Mouse (Mus musculus) lung, embryonic 14.5 days (tissue): ENCODE data around the gene Evi2b. TPM values are rescaled to one million over a fixed set of nuclear protein-coding genes. Genes with fewer than 3 reads are reported as not detected.

Source experiments
- ATAC-seq: fragments of 200-750 bp; cut with Nextera tagmentation; 2 replicates; pipeline ENCODE4 v1.8.0; 2017; ENCODE audit warnings: mild to moderate bottlenecking, moderate TSS enrichment, moderate library complexity; ENCODE audit not compliant: insufficient read depth
- DNase-seq: peaks from one replicate; pipeline ENCODE4 v3.0.0-alpha.2; 2015
- H3K27ac ChIP-seq: fragments of 300-500 bp; sonication (generic); 2 replicates; pipeline ENCODE4 v1.5.1; 2014; ENCODE audit warnings: low read depth, mild to moderate bottlenecking, moderate library complexity
- H3K27me3 ChIP-seq: fragments of 300-500 bp; sonication (generic); 2 replicates; pipeline ENCODE4 v1.6.1; 2014; ENCODE audit warnings: low read length, control low read depth; ENCODE audit not compliant: insufficient read depth
- H3K36me3 ChIP-seq: fragments of 300-500 bp; sonication (generic); 2 replicates; pipeline ENCODE4 v1.6.1; 2014; ENCODE audit warnings: control low read depth; ENCODE audit not compliant: insufficient read depth
- H3K4me1 ChIP-seq: fragments of 300-500 bp; sonication (generic); 2 replicates; pipeline ENCODE4 v1.6.1; 2014; ENCODE audit warnings: antibody characterized with exemption, control low read depth; ENCODE audit not compliant: insufficient read depth
- H3K4me2 ChIP-seq: fragments of 300-500 bp; sonication (generic); 2 replicates; pipeline ENCODE4 v1.6.1; 2014; ENCODE audit warnings: mild to moderate bottlenecking
- H3K4me3 ChIP-seq: fragments of 300-500 bp; sonication (generic); 2 replicates; pipeline ENCODE4 v1.5.1; 2014; ENCODE audit warnings: low read depth, low read length
- H3K9ac ChIP-seq: fragments of 300-500 bp; sonication (generic); 2 replicates; pipeline ENCODE4 v1.6.1; 2014
- H3K9me3 ChIP-seq: fragments of 300-500 bp; sonication (generic); 2 replicates; pipeline ENCODE4 v1.6.1; 2016; ENCODE audit warnings: low read depth, low read length, control low read depth
- CTCF ChIP-seq: IDR thresholded peaks from 2 replicates; pipeline ENCODE4 v1.5.1; 2016; ENCODE audit warnings: antibody characterized with exemption, low read depth
- WGBS: fragments of 180-500 bp; shearing (Covaris S2); extraction: QIAGEN DNeasy Blood & Tissue Kit; methylation state at CpG from one replicate; pipeline ENCODE4 v1.1.7; 2014; 5-methylcytosine and 5-hydroxymethylcytosine counted together
- polyA plus RNA-seq: library from polyadenylated mRNA; unstranded; fragments of >200 nt; fragmentation: Nextera tagmentation; extraction: Ambion mirVana; gene quantifications from 2 replicates; pipeline ENCODE4 v1.2.1, GENCODE M21; 2014

Evi2b gene
- polyA plus RNA-seq, 1 experiment from 2014 or later, result 0.53 TPM

DNA sequence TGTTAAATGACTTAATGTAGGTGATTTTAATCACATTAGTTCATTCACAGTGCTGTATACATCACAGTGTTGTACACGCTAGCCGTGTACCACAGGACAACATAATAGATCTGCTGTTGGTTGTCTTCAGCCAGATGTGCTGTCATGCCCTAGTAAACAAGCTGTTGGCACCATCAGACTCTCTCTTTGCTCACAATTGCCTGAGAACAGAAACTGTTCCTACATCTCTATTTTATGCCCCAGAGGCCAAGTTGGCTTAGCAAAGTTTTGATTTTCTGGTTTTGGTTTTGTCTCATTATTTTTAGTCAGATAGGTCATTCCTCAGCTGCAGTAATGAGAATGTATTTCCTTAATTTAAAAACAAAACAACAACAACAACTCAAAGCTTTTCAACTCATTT is 6.2 kb upstream of the Evi2b start:
- no peak for TF ChIP-seq CTCF
- Histone ChIP-seq H3K4me2 (no peak overlapping the region), H3K9me3 (no peaks in the 10 kb centered on the region), H3K4me1 (no peaks in the 10 kb centered on the region), H3K36me3 (peaks cover 18% of the 10 kb centered on the region; the same call in 1 of the 2 replicates), H3K27ac (no peak overlapping the region), H3K9ac (no peak overlapping the region), H3K27me3 (no peaks in the 10 kb centered on the region), H3K4me3 (no peak overlapping the region)
- DNase-seq, result no peak
- ATAC-seq, result no peak
- WGBS, result 70% methylated on average over 2 of the region's 2 CpGs

DNA sequence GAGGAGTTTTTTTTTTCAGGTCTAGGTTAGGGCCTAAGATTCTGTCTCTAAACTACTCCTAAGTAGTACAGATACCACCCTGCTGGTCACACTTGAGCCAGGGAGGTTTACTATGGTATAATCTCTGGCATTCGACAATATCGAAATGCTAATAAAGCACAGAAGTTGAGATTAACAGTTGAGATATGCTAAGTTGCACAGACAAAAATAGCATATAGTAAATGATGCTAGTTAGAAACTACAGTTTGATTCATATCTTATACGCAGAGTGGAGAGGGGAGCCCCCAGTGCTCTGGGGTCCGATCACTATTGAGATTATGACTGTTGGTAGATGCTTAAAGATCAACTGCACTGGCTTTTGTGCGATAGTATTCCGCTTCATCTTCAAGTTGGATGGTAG is 5.7 kb upstream of the Evi2b start:
- H3K4me3 ChIP-seq, result no peak overlapping the region
- ATAC-seq (no peak), DNase-seq (no peak)
- no peak overlapping the region for H3K27ac ChIP-seq
- H3K27me3 ChIP-seq, result no peaks in the 10 kb centered on the region
- no peaks in the 10 kb centered on the region for H3K9me3 ChIP-seq
- no peak overlapping the region for H3K4me2 ChIP-seq
- H3K36me3 ChIP-seq, result peaks cover 18% of the 10 kb centered on the region; the same call in 1 of the 2 replicates
- WGBS, result 96% methylated on average over 6 of the region's 6 CpGs
- no peaks in the 10 kb centered on the region for H3K4me1 ChIP-seq
- H3K9ac ChIP-seq, result no peak overlapping the region
- TF ChIP-seq CTCF, result no peak

DNA sequence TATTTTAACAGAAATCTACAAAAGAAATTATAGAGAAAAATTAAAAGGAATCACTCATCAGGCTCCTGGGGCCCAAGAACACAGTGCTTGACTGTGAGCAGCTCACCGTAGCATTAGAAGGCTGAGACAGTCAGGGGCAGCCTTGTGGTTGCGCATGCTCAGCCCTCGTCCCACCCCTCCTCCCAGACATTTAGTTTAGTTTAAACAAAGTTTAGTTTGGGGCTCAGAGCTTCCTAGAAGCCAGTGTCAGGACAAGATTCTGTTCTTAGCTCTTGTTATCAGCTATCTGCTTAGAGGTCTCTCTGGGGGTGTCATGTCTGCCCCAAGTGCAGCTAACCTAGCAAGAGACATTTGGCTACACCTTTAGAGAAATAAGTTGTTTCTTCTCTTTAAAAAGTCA is 5.0 kb upstream of the Evi2b start:
- ATAC-seq, result no peak
- no peaks in the 10 kb centered on the region for H3K4me1 ChIP-seq
- no peaks in the 10 kb centered on the region for H3K27me3 ChIP-seq
- TF ChIP-seq CTCF, result no peak
- DNase-seq, result no peak
- H3K9me3 ChIP-seq, result no peaks in the 10 kb centered on the region
- no peak overlapping the region for H3K9ac ChIP-seq
- peaks cover 21% of the 10 kb centered on the region; the same call in 1 of the 2 replicates for H3K36me3 ChIP-seq
- no peak overlapping the region for H3K4me3 ChIP-seq
- H3K27ac ChIP-seq, result no peak overlapping the region
- 79% methylated on average over 3 of the region's 3 CpGs for WGBS
- no peak overlapping the region for H3K4me2 ChIP-seq

DNA sequence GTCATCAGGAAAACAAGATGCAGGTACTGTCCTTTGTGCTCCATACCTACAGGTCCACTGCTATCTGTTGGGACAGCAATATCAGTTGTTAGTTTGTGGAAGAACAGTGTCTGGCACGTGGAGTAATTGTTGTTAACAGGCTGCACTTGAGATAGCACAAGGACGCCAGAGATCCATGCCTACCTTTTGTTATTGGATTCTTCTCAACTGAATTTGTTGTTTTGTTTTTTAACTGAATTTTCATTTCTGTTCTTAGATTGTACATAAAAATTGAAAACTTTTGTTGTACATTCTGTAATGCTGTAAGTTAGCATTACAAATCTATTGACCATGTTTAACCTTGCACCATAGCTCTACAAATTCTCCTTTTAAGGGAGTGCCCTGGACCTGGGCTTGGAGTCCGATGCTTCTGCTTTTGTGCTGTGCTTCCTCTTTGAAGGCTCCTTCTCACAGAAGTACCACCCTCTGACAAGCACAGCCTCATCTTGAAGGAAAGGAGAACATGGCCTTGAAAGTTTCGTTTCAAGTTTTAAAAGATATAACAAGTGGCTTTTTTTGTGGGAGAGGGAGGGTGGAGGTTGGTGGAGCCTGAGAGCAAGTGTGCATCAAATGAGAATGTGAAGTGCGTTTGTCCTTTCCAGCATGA is 4.3 kb upstream of the Evi2b start:
- 84% methylated on average over 5 of the region's 5 CpGs for WGBS
- Histone ChIP-seq H3K4me1 (no peaks in the 10 kb centered on the region), H3K27me3 (no peaks in the 10 kb centered on the region), H3K9ac (no peak overlapping the region), H3K9me3 (no peaks in the 10 kb centered on the region), H3K27ac (no peak overlapping the region), H3K4me3 (no peak overlapping the region), H3K4me2 (no peak overlapping the region), H3K36me3 (peaks cover 21% of the 10 kb centered on the region; the same call in 1 of the 2 replicates)
- no peak for ATAC-seq
- DNase-seq, result no peak
- TF ChIP-seq CTCF, result no peak

DNA sequence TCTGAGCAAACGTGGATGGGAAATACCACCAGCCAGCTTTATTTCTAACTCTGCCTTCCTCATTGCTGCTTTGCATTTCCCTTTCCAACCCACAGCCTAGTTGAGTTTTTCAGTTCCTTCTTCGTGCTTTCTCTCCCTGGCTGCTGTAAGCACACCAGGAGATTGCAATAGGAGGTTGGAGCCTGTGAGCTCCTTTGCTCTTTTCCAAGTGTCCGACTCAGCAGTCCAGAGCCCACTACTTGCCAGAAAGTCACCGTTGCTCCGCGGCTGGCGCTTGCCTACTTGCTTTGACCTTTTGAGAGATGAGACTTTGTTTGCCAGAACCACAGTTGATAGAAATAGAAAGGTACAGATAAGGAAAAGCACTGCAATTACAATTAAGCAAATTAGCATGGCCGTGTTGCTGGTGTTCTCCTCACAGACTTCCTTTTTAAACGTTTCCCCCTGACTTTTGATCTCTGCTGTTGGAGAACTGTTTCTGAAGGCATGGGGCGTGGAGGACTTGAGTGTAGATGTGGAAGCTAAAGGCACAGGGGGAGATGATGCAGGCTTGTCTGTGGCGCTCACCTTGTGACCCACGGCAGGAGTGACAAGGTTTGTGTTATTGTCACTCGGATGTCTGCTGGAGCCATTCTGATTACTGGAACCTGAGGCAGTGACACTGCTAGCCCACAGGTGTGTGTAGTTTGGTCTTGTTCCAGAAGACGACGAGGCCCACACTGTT is 3.6 kb upstream of the Evi2b start:
- Histone ChIP-seq H3K4me1 (no peaks in the 10 kb centered on the region), H3K27ac (no peak overlapping the region), H3K4me3 (no peak overlapping the region), H3K9me3 (no peaks in the 10 kb centered on the region), H3K4me2 (no peak overlapping the region), H3K27me3 (no peaks in the 10 kb centered on the region), H3K36me3 (peaks cover 21% of the 10 kb centered on the region; the same call in 1 of the 2 replicates), H3K9ac (no peak overlapping the region)
- ATAC-seq (no peak), DNase-seq (no peak)
- 64% methylated on average over 15 of the region's 15 CpGs for WGBS
- no peak for TF ChIP-seq CTCF

DNA sequence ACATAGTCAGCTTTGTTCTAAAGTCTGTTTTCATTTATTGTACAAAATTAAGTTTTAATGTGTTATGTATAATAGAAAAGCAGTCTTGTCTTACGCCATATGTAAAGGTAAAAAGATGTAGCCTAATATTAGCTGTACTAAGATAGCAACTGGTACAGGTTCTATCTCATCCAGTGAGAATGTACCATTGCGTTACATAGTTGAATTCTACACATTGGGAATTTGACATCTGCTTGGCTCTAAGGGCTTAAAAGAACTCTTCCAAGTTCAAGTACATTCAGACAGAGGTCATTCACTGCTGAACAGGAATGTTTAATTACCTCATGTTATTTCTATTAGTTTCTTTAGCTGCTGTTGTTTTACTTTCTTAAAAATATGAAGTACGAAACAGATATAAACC is 3.0 kb upstream of the Evi2b start:
- Histone ChIP-seq H3K4me2 (no peak overlapping the region), H3K36me3 (peaks cover 17% of the 10 kb centered on the region; the same call in 1 of the 2 replicates), H3K9ac (no peak overlapping the region), H3K27me3 (no peaks in the 10 kb centered on the region), H3K9me3 (no peaks in the 10 kb centered on the region), H3K4me1 (no peaks in the 10 kb centered on the region), H3K4me3 (no peak overlapping the region), H3K27ac (no peak overlapping the region)
- ATAC-seq (no peak), DNase-seq (no peak)
- whole genome bisulfite sequencing, result 85% methylated on average over 3 of the region's 3 CpGs
- no peak for TF ChIP-seq CTCF

DNA sequence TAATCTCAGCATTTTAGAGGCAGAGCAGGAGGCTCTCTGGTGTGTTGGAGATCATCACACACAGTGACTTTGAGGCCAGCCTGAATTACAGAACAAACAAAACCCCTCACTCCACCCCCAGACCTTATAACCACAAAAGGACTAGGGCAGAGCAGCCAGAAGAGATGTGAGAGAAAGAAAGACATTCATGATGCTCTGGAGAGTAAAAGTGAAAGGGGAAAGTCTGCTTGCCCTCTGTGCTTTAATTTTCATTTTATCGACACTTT is 681 bp upstream of the Evi2b start:
- no peaks in the 10 kb centered on the region for H3K4me1 ChIP-seq
- H3K4me3 ChIP-seq, result no peak overlapping the region
- no peak for DNase-seq
- H3K9me3 ChIP-seq, result no peaks in the 10 kb centered on the region
- no peak overlapping the region; the same call in 1 of the 2 replicates for H3K27ac ChIP-seq
- no peak for TF ChIP-seq CTCF
- no peak for ATAC-seq
- H3K36me3 ChIP-seq, result peaks cover 7% of the 10 kb centered on the region; the same call in 1 of the 2 replicates
- no peaks in the 10 kb centered on the region for H3K27me3 ChIP-seq
- no peak overlapping the region for H3K9ac ChIP-seq
- H3K4me2 ChIP-seq, result no peak overlapping the region
- WGBS, result 76% methylated on average over 1 of the region's 1 CpGs
